Mouse (Mus musculus): ENCODE results near the gene Fam229a. TPM values are rescaled to one million over a fixed set of nuclear protein-coding genes. Genes with fewer than 3 reads are reported as not detected.

The Fam229a gene
- polyA plus RNA-seq (2017; shearing (Covaris generic)): not detected

GRCm38 (mm10) chr4:129490972-129491880 is at the start of gene Fam229a, which contains the start of gene Tssk3:
Fam229a (plus strand) TSS chr4:129491190.
Tssk3 (minus strand) TSS chr4:129491022.

GRCm38 (mm10) chr4:129461183-129461960 is 29.6 kb upstream of the Fam229a start, which contains the start of gene Bsdc1:
Bsdc1 (plus strand) TSS chr4:129461581.

GRCm38 (mm10) chr4:129513086-129513767 is 22.2 kb downstream of the Fam229a start, which contains the start of gene Marcksl1:
Marcksl1 (plus strand) TSS chr4:129513581.

Other genes with a start within 250 kb of the Fam229a start
- gene C77080, start 229.8 kb upstream of the Fam229a start, polyA plus RNA-seq (2017; shearing (Covaris generic)): 0.29 TPM
- gene Sync, start 203.6 kb upstream of the Fam229a start, polyA plus RNA-seq (2017; shearing (Covaris generic)): 0.16 TPM
- 265 TPM for gene Rbbp4, start 155.8 kb upstream of the Fam229a start, polyA plus RNA-seq (2017; shearing (Covaris generic))
- gene Zbtb8os, start 155.5 kb upstream of the Fam229a start, polyA plus RNA-seq (2017; shearing (Covaris generic)): 37.8 TPM
- gene Zbtb8a, start 113.1 kb upstream of the Fam229a start, polyA plus RNA-seq (2017; shearing (Covaris generic)): 3.1 TPM
- gene Zbtb8b, start 50.3 kb upstream of the Fam229a start, polyA plus RNA-seq (2017; shearing (Covaris generic)): not detected
- gene Bsdc1, start 29.6 kb upstream of the Fam229a start, polyA plus RNA-seq (2017; shearing (Covaris generic)): 77.9 TPM
- gene Tssk3, start 168 bp upstream of the Fam229a start, polyA plus RNA-seq (2017; shearing (Covaris generic)): not detected
- gene Marcksl1, start 22.4 kb downstream of the Fam229a start, polyA plus RNA-seq (2017; shearing (Covaris generic)): 56.0 TPM
- 158 TPM for gene Hdac1, start 51.5 kb downstream of the Fam229a start, polyA plus RNA-seq (2017; shearing (Covaris generic))
- gene Lck, start 82.5 kb downstream of the Fam229a start, polyA plus RNA-seq (2017; shearing (Covaris generic)): 1,252 TPM
- not detected for gene Fam167b, start 87.4 kb downstream of the Fam229a start, polyA plus RNA-seq (2017; shearing (Covaris generic))
- gene Eif3i, start 109.5 kb downstream of the Fam229a start, polyA plus RNA-seq (2017; shearing (Covaris generic)): 172 TPM
- gene Tmem234, start 109.5 kb downstream of the Fam229a start, polyA plus RNA-seq (2017; shearing (Covaris generic)): 166 TPM
- gene Dcdc2b, start 123.1 kb downstream of the Fam229a start, polyA plus RNA-seq (2017; shearing (Covaris generic)): 3.4 TPM
- gene Iqcc, start 127.9 kb downstream of the Fam229a start, polyA plus RNA-seq (2017; shearing (Covaris generic)): 15.5 TPM
- gene Ccdc28b, start 132.8 kb downstream of the Fam229a start, polyA plus RNA-seq (2017; shearing (Covaris generic)): 24.3 TPM
- 52.7 TPM for gene Txlna, start 149.9 kb downstream of the Fam229a start, polyA plus RNA-seq (2017; shearing (Covaris generic))
- 23.1 TPM for gene Kpna6, start 181.6 kb downstream of the Fam229a start, polyA plus RNA-seq (2017; shearing (Covaris generic))
- gene Tmem39b, start 205.6 kb downstream of the Fam229a start, polyA plus RNA-seq (2017; shearing (Covaris generic)): 20.7 TPM